Mouse (Mus musculus) heart, postnatal 0 days (tissue): ENCODE results near the gene Lhx4. TPM values are rescaled to one million over a fixed set of nuclear protein-coding genes. Genes with fewer than 3 reads are reported as not detected.

Experiments
- ATAC-seq: fragments of 200-750 bp; cut with Nextera tagmentation; 2 replicates; pipeline ENCODE4 v1.8.0; 2017; ENCODE audit warnings: low read depth, moderate number of reproducible peaks, moderate library complexity; ENCODE audit not compliant: insufficient read depth
- DNase-seq: peaks from one replicate; pipeline ENCODE4 v3.0.0-alpha.2; 2016; ENCODE audit warnings: low spot score
- H3K27ac ChIP-seq: fragments of 300-500 bp; sonication (generic); 2 replicates; pipeline ENCODE4 v1.5.1; 2014; ENCODE audit warnings: low read depth, mild to moderate bottlenecking
- H3K27me3 ChIP-seq: fragments of 300-500 bp; sonication (generic); 2 replicates; pipeline ENCODE4 v1.6.1; 2014; ENCODE audit warnings: low read length, mixed read lengths; ENCODE audit not compliant: control insufficient read depth, insufficient read depth
- H3K36me3 ChIP-seq: fragments of 300-500 bp; sonication (generic); replicated peaks from 2 replicates; pipeline ENCODE4 v1.6.1; 2014; ENCODE audit warnings: low read length, mixed read lengths; ENCODE audit not compliant: control insufficient read depth, insufficient read depth
- H3K4me1 ChIP-seq: fragments of 300-500 bp; sonication (generic); 2 replicates; pipeline ENCODE4 v1.6.1; 2014; ENCODE audit warnings: antibody characterized with exemption; ENCODE audit not compliant: control insufficient read depth, insufficient read depth
- H3K4me2 ChIP-seq: fragments of 300-500 bp; sonication (generic); 2 replicates; pipeline ENCODE4 v1.6.1; 2014; ENCODE audit warnings: low read depth, mild to moderate bottlenecking, low read length, moderate library complexity
- H3K4me3 ChIP-seq: fragments of 300-500 bp; sonication (generic); 2 replicates; pipeline ENCODE4 v1.5.1; 2014; ENCODE audit warnings: low read depth, low read length
- H3K9ac ChIP-seq: fragments of 300-500 bp; sonication (generic); replicated peaks from 2 replicates; pipeline ENCODE4 v1.6.1; 2014; ENCODE audit warnings: low read depth, low read length, mixed read lengths
- H3K9me3 ChIP-seq: fragments of 300-500 bp; sonication (generic); replicated peaks from 2 replicates; pipeline ENCODE4 v1.6.1; 2016; ENCODE audit warnings: low read length; ENCODE audit not compliant: control insufficient read depth
- CTCF ChIP-seq: IDR thresholded peaks from 2 replicates; pipeline ENCODE4 v1.5.1; 2016; ENCODE audit warnings: antibody characterized with exemption, control low read depth, low read depth
- EP300 ChIP-seq: IDR thresholded peaks from 2 replicates; pipeline ENCODE4 v1.6.1; 2016; ENCODE audit warnings: antibody characterized with exemption, low read depth
- WGBS: fragments of 180-500 bp; shearing (Covaris S2); extraction: QIAGEN DNeasy Blood & Tissue Kit; methylation state at CpG from one replicate; pipeline ENCODE4 v1.1.7; 2014; 5-methylcytosine and 5-hydroxymethylcytosine counted together
- polyA plus RNA-seq: library from polyadenylated mRNA; unstranded; fragments of >200 nt; fragmentation: Nextera tagmentation; extraction: Ambion mirVana; gene quantifications from 2 replicates; pipeline ENCODE4 v1.2.1, GENCODE M21; 2015
- total RNA-seq: library from RNA; depleted of rRNA; stranded (reverse); fragments of >200 nt; gene quantifications from 2 replicates; pipeline ENCODE4 v1.2.3, GENCODE M21; 2014; ENCODE audit warnings: low replicate concordance

Gene Lhx4
- total and polyA plus RNA-seq, 2 experiments from 2014 or later: not detected

DNA sequence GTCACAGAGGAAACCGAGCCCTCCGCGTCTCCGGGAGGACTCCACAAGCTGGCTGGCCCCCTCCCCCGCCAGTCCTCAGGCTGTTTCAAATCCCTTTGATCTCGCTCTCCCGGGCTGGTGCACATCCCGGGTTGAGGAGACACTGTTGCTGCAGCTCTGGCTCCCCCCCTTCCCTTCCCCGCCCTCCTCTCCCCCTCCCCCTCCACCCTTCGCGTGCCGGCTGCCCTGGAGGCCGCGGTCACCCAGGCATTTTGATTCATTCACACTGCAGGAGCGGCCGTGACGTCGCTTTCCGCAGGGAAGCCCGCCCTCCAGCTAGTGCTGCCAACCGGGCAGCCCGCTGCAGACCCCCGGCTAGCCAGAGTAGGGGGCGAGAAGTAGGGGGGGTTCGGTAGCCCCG, 9.5 kb downstream of the Lhx4 start:
- no peak overlapping the region for H3K27ac ChIP-seq
- peak overlapping the region; percentile 59 for H3K4me3 ChIP-seq
- peaks cover 94% of the 10 kb centered on the region for H3K27me3 ChIP-seq
- peak overlapping the region; percentile 95 for H3K4me2 ChIP-seq
- H3K4me1 ChIP-seq: peaks cover 24% of the 10 kb centered on the region
- no peaks in the 10 kb centered on the region for H3K36me3 ChIP-seq
- ATAC-seq (0 out of 2 replicates have a peak, but pooled peaks have one; percentile 11), DNase-seq (no peak)
- TF ChIP-seq CTCF: no peak
- TF ChIP-seq EP300: no peak
- H3K9ac ChIP-seq: no peak overlapping the region
- H3K9me3 ChIP-seq: no peaks in the 10 kb centered on the region
- WGBS: 0% methylated on average over 26 of the region's 26 CpGs

DNA sequence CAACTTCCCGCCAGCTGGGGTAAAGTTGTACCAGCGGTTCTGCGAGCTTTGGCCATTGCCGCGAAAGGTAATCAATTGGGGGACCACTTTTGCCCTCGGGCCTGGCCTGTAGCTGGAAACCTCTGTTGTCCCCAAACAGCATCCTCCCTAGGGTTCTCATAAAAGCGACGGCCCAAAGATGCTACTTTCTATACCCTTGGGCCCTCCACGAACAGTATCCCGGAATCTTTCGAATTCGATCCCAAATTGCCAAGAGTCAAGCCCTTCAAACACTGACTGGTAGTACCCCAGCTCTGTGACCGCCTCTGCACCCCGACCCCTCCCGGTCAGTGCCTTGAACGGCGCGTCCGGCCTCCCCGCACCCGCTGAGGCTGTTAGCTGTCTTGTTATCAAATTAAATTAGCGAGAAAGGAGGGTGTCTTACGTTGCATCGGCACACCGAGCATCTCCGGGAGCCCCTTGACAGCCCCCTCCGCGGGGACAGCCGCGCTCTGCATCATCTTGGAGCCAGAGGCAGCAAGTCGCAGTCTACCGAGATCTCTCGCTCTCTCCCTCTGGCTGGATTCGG, 10.0 kb downstream of the Lhx4 start:
- ATAC-seq (no peak), DNase-seq (no peak)
- H3K4me2 ChIP-seq: peak overlapping the region; percentile 95
- no peaks in the 10 kb centered on the region for H3K36me3 ChIP-seq
- H3K4me3 ChIP-seq: peak overlapping the region; percentile 59
- H3K27me3 ChIP-seq: peaks cover 94% of the 10 kb centered on the region
- no peak overlapping the region for H3K27ac ChIP-seq
- H3K9me3 ChIP-seq: no peaks in the 10 kb centered on the region
- TF ChIP-seq CTCF (no peak), EP300 (no peak)
- peaks cover 24% of the 10 kb centered on the region for H3K4me1 ChIP-seq
- H3K9ac ChIP-seq: no peak overlapping the region
- 1% methylated on average over 34 of the region's 34 CpGs for WGBS

DNA sequence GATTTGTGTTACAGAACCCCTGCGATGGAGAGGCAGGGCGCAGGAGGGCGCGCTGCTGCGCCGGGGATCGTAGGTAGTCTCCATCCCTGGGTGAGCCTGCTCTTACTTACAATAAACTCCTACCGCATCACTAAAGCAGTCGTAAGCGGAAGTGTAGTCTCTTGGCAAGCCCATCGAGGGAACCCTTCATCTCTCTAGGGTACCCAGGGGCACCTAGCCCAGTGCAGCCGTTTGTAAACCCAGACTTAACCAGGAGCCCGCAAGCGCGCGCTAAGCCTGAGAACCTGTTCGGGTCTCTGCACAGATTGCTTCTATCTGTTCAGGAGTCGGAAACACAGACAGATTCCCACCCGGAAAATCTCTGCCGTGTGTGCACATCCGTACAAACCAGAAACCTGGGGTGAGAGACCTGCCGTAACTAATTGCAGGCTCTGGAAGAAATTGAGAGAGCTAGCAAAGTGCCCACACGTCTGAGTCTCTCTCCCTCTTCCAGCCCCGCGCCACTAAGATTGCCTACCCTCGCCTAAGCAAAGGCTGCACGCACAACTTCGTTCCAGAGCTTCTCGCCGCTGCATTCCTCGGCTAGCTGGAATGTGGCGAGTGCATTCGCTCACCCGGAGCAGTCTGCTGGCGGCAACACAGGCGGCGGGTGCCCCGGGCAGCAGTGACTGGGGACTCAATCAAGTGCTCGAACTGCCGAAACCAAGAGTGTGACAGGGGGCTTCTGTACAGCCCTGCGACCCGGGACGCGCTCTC, 10.7 kb downstream of the Lhx4 start:
- DNase-seq: no peak
- H3K9ac ChIP-seq: no peak overlapping the region
- H3K36me3 ChIP-seq: no peaks in the 10 kb centered on the region
- WGBS: under 1% methylated on average over 44 of the region's 44 CpGs
- H3K27me3 ChIP-seq: peaks cover 94% of the 10 kb centered on the region
- no peak for ATAC-seq
- H3K4me1 ChIP-seq: peaks cover 24% of the 10 kb centered on the region
- peak overlapping the region; percentile 95 for H3K4me2 ChIP-seq
- no peaks in the 10 kb centered on the region for H3K9me3 ChIP-seq
- H3K4me3 ChIP-seq: peak overlapping the region; percentile 59
- TF ChIP-seq CTCF (no peak), EP300 (no peak)
- H3K27ac ChIP-seq: no peak overlapping the region

GRCm38 (mm10) chr1:155737809-155738383, 13.6 kb downstream of the Lhx4 start:
- Histone ChIP-seq H3K36me3 (no peaks in the 10 kb centered on the region), H3K4me3 (peak overlapping the region; percentile 30), H3K27ac (no peak overlapping the region), H3K9me3 (no peaks in the 10 kb centered on the region), H3K27me3 (peaks cover 100% of the 10 kb centered on the region), H3K9ac (no peak overlapping the region), H3K4me1 (peaks cover 22% of the 10 kb centered on the region), H3K4me2 (peak overlapping the region; percentile 23; the same call in 1 of the 2 replicates)
- TF ChIP-seq CTCF: no peak
- no peak for TF ChIP-seq EP300
- ATAC-seq (no peak), DNase-seq (no peak)
- WGBS: under 1% methylated on average over 25 of the region's 25 CpGs

DNA sequence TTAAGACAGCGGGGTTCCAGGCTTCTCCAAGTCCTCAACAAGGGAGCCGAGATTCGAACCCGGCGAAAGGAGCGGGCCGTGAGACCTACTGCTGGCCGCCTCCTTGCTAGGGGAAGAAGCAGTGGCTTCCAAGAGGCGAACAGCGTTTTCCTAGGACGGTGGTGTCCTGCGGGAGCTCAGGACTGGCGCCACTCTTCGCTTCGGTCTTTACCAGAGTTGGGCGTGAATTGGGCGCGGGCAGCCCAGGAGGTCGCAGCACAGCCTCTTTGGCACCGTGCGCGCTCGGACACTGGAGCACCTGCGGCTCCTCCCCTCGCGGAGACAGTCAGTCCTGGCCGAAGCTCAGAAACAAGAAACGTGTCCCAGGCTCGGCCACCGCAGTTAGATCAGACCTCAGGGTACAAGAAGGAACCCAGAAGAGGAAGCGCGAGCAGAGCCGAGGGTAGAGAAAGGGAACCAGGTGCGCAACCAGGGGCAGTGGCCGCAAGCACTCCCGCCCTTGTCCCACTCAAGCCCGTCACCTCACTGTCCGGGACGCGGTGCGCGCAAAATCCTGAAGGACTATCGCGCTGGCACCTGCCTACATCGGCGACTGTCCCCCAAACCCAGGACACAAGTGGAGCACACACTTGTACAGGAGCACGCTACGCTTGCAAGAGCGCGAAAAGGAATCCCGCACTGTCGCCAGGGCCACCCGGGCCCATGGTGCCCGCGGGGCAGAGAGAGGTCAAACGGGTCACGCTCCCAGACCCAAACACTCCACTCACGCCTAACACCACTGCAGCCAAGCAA, 14.3 kb downstream of the Lhx4 start:
- no peak for DNase-seq
- H3K4me2 ChIP-seq: peak overlapping the region; percentile 23; the same call in 1 of the 2 replicates

More for the DNA sequence above, 14.3 kb downstream of the Lhx4 start:
- no peak for ATAC-seq
- no peak for TF ChIP-seq CTCF
- TF ChIP-seq EP300: no peak
- no peaks in the 10 kb centered on the region for H3K36me3 ChIP-seq
- no peak overlapping the region for H3K27ac ChIP-seq
- WGBS: 1% methylated on average over 58 of the region's 58 CpGs
- H3K9me3 ChIP-seq: no peaks in the 10 kb centered on the region
- peak overlapping the region; percentile 30 for H3K4me3 ChIP-seq
- H3K27me3 ChIP-seq: peaks cover 99% of the 10 kb centered on the region
- no peak overlapping the region for H3K9ac ChIP-seq
- H3K4me1 ChIP-seq: peaks cover 15% of the 10 kb centered on the region
